Mouse (Mus musculus) C2C12 (cell line): ENCODE results near the gene Psd.

Experiments used
- CEBPB ChIP-seq: IDR thresholded peaks from one replicate; pipeline ENCODE4 v1.6.1; 2011; ENCODE audit warnings: low read depth, mild to moderate bottlenecking, control low read depth, moderate library complexity
- CTCF ChIP-seq: IDR thresholded peaks from one replicate; pipeline ENCODE4 v1.5.1; 2011; ENCODE audit not compliant: control insufficient read depth, insufficient read depth, insufficient read length
- FOSL1 ChIP-seq: IDR thresholded peaks from one replicate; pipeline ENCODE4 v1.8.0; 2011; ENCODE audit warnings: mild to moderate bottlenecking, low read length; ENCODE audit not compliant: poor library complexity, insufficient read depth, severe bottlenecking
- MAX ChIP-seq: IDR thresholded peaks from one replicate; pipeline ENCODE4 v1.6.1; 2011; ENCODE audit warnings: mild to moderate bottlenecking, control low read depth
- MYOD1 ChIP-seq: IDR thresholded peaks from one replicate; pipeline ENCODE4 v1.6.1; 2011; ENCODE audit warnings: low read depth; ENCODE audit not compliant: control insufficient read depth, insufficient read length
- MYOG ChIP-seq: IDR thresholded peaks from one replicate; pipeline ENCODE4 v1.6.1; 2011; ENCODE audit not compliant: control insufficient read depth, insufficient read length; ENCODE audit errors: extremely low read depth
- USF1 ChIP-seq: IDR thresholded peaks from one replicate; pipeline ENCODE4 v1.6.1; 2011; ENCODE audit warnings: low read depth, mild to moderate bottlenecking, control low read depth, moderate library complexity

DNA sequence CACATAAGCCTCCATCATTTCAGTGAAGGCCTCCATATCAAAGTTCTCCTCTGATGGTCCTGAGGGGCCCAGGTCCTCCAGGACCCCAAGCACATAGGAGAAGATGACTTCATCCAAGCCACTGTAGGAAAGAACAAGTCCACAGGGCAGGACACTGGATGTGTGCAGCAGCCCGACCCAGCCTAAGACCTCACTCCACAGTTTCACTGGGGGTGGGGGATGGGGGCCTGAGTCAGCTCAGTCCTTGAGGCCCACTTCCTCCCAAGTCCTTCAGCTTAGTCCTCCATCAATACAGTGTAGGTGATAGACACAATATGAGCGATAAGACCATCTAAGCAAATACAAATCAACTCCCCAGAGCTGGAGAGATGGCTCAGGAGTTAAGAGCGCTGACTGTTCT lies 5.0 kb upstream of the Psd start:
- TF ChIP-seq CTCF (no peak), USF1 (no peak), MAX (no peak), MYOG (no peak), MYOD1 (no peak), CEBPB (no peak), FOSL1 (no peak)
